Mouse (Mus musculus) forebrain, embryonic 12.5 days (tissue): ENCODE measurements around the gene Lman2. TPM values are rescaled to one million over a fixed set of nuclear protein-coding genes. Genes with fewer than 3 reads are reported as not detected.
A peak's percentile ranks its signal among the peaks of the same experiment; 100 is the strongest.

Experiments
- ATAC-seq: fragments of 200-750 bp; cut with Nextera tagmentation; 2 replicates; pipeline ENCODE4 v1.8.0; 2017; ENCODE audit warnings: moderate TSS enrichment; ENCODE audit not compliant: low FRiP score
- H3K27ac ChIP-seq: fragments of 300-500 bp; sonication (generic); 2 replicates; pipeline ENCODE4 v1.5.1; 2016; ENCODE audit warnings: mild to moderate bottlenecking
- H3K27me3 ChIP-seq: fragments of 300-500 bp; sonication (generic); 2 replicates; pipeline ENCODE4 v1.6.1; 2016; ENCODE audit warnings: mild to moderate bottlenecking
- H3K36me3 ChIP-seq: fragments of 300-500 bp; sonication (generic); replicated peaks from 2 replicates; pipeline ENCODE4 v1.6.1; 2016; ENCODE audit warnings: mild to moderate bottlenecking
- H3K4me1 ChIP-seq: fragments of 300-500 bp; sonication (generic); 2 replicates; pipeline ENCODE4 v1.6.1; 2016
- H3K4me2 ChIP-seq: fragments of 300-500 bp; sonication (generic); 2 replicates; pipeline ENCODE4 v1.6.1; 2016; ENCODE audit warnings: mild to moderate bottlenecking, moderate library complexity
- H3K4me3 ChIP-seq: fragments of 300-500 bp; sonication (generic); replicated peaks from 2 replicates; pipeline ENCODE4 v1.5.1; 2016; ENCODE audit warnings: mild to moderate bottlenecking
- H3K9ac ChIP-seq: fragments of 300-500 bp; sonication (generic); 2 replicates; pipeline ENCODE4 v1.6.1; 2016; ENCODE audit warnings: mild to moderate bottlenecking
- H3K9me3 ChIP-seq: fragments of 300-500 bp; sonication (generic); 2 replicates; pipeline ENCODE4 v1.6.1; 2016
- WGBS: fragments of 180-500 bp; shearing (Covaris S2); methylation state at CpG from one replicate; pipeline ENCODE4 v1.1.7; 2016; 5-methylcytosine and 5-hydroxymethylcytosine counted together
- polyA plus RNA-seq: library from polyadenylated mRNA; unstranded; fragments of >200 nt; fragmentation: Nextera tagmentation; extraction: Ambion mirVana; gene quantifications from 2 replicates; pipeline ENCODE4 v1.2.1, GENCODE M21; 2016

Lman2 gene
- polyA plus RNA-seq, 1 experiment from 2014 or later = 82.7 TPM

GRCm38 (mm10) chr13:55329683-55330566 lies 32.7 kb downstream of the Lman2 start, which contains the start of gene Mxd3:
TSS of gene Mxd3 (minus strand) at chr13:55329823.
- Histone ChIP-seq H3K36me3 (peaks cover 22% of the 10 kb centered on the region), H3K9me3 (no peaks in the 10 kb centered on the region), H3K4me3 (peak within 1 kb of the TSS; percentile 74), H3K27me3 (no peaks in the 10 kb centered on the region), H3K9ac (peak within 1 kb of the TSS; percentile 66), H3K4me1 (peaks cover 38% of the 10 kb centered on the region), H3K4me2 (peak within 1 kb of the TSS; percentile 82), H3K27ac (peak within 1 kb of the TSS; percentile 97)
- under 1% methylated on average over 76 of the region's 82 CpGs for WGBS
- peak; percentile 86 for ATAC-seq

GRCm38 (mm10) chr13:55329109-55329682 lies 33.4 kb downstream of the Lman2 start:
- under 1% methylated on average over 28 of the region's 29 CpGs for WGBS
- Histone ChIP-seq H3K4me2 (peak overlapping the region; percentile 82), H3K27ac (peak overlapping the region; percentile 97), H3K27me3 (no peaks in the 10 kb centered on the region), H3K4me1 (peaks cover 38% of the 10 kb centered on the region), H3K36me3 (peaks cover 27% of the 10 kb centered on the region), H3K9ac (peak overlapping the region; percentile 66), H3K4me3 (peak overlapping the region; percentile 74), H3K9me3 (no peaks in the 10 kb centered on the region)
- peak; percentile 31; the same call in 1 of the 2 replicates for ATAC-seq

- Histone ChIP-seq H3K36me3 (peaks cover 33% of the 10 kb centered on the region), H3K9me3 (no peaks in the 10 kb centered on the region), H3K27me3 (no peaks in the 10 kb centered on the region), H3K4me1 (peaks cover 42% of the 10 kb centered on the region), H3K9ac (peak overlapping the region; percentile 66), H3K4me3 (peak overlapping the region; percentile 74), H3K27ac (no peak overlapping the region), H3K4me2 (peak overlapping the region; percentile 82)
- 85% methylated on average over 4 of the region's 4 CpGs for WGBS
- no peak for ATAC-seq
Observed at GRCm38 (mm10) chr13:55328641-55329040, 33.9 kb downstream of the Lman2 start.

- Histone ChIP-seq H3K4me3 (peak overlapping the region; percentile 74), H3K27me3 (no peaks in the 10 kb centered on the region), H3K27ac (0 out of 2 replicates have a peak overlapping the region, but pooled peaks have one; percentile 56), H3K4me2 (peak overlapping the region; percentile 82), H3K36me3 (peaks cover 37% of the 10 kb centered on the region), H3K9me3 (no peaks in the 10 kb centered on the region), H3K4me1 (peaks cover 47% of the 10 kb centered on the region), H3K9ac (peak overlapping the region; percentile 66)
- WGBS = 87% methylated on average over 6 of the region's 6 CpGs
- ATAC-seq = no peak
Observed at GRCm38 (mm10) chr13:55328171-55328570, 34.4 kb downstream of the Lman2 start.

GRCm38 (mm10) chr13:55327633-55328032 lies 35.0 kb downstream of the Lman2 start:
- Histone ChIP-seq H3K36me3 (peaks cover 37% of the 10 kb centered on the region), H3K27me3 (no peaks in the 10 kb centered on the region), H3K27ac (peak overlapping the region; percentile 56; the same call in 1 of the 2 replicates), H3K9me3 (no peaks in the 10 kb centered on the region), H3K9ac (no peak overlapping the region), H3K4me1 (peaks cover 52% of the 10 kb centered on the region), H3K4me2 (peak overlapping the region; percentile 82), H3K4me3 (peak overlapping the region; percentile 74)
- peak; percentile 20; the same call in 1 of the 2 replicates for ATAC-seq
- WGBS = 36% methylated on average over 8 of the region's 8 CpGs

- no peak overlapping the region for H3K4me3 ChIP-seq
- no peak overlapping the region for H3K9ac ChIP-seq
- peak overlapping the region; percentile 56; the same call in 1 of the 2 replicates for H3K27ac ChIP-seq
- H3K4me2 ChIP-seq = peak overlapping the region; percentile 82; the same call in 1 of the 2 replicates
- no peaks in the 10 kb centered on the region for H3K9me3 ChIP-seq
- 75% methylated on average over 4 of the region's 4 CpGs for WGBS
- ATAC-seq = no peak
- H3K36me3 ChIP-seq = peaks cover 37% of the 10 kb centered on the region
- no peaks in the 10 kb centered on the region for H3K27me3 ChIP-seq
- H3K4me1 ChIP-seq = peaks cover 55% of the 10 kb centered on the region
Observed at GRCm38 (mm10) chr13:55327169-55327568, 35.4 kb downstream of the Lman2 start.

- no peak overlapping the region for H3K4me2 ChIP-seq
- H3K9me3 ChIP-seq = no peaks in the 10 kb centered on the region
- peaks cover 37% of the 10 kb centered on the region for H3K36me3 ChIP-seq
- H3K27ac ChIP-seq = no peak overlapping the region
- H3K9ac ChIP-seq = no peak overlapping the region
- H3K4me3 ChIP-seq = no peak overlapping the region
- 80% methylated on average over 11 of the region's 11 CpGs for WGBS
- ATAC-seq = no peak
- H3K4me1 ChIP-seq = peaks cover 58% of the 10 kb centered on the region
- no peaks in the 10 kb centered on the region for H3K27me3 ChIP-seq
Observed at GRCm38 (mm10) chr13:55325596-55325995, 37.0 kb downstream of the Lman2 start.

GRCm38 (mm10) chr13:55322130-55322825 lies 40.3 kb downstream of the Lman2 start:
- Histone ChIP-seq H3K4me1 (peaks cover 36% of the 10 kb centered on the region), H3K36me3 (peaks cover 68% of the 10 kb centered on the region), H3K9me3 (no peaks in the 10 kb centered on the region), H3K4me3 (peak overlapping the region; percentile 90), H3K9ac (peak overlapping the region; percentile 95), H3K4me2 (peak overlapping the region; percentile 98), H3K27me3 (no peaks in the 10 kb centered on the region), H3K27ac (peak overlapping the region; percentile 82)
- 1% methylated on average over 31 of the region's 31 CpGs for WGBS
- no peak for ATAC-seq

- Histone ChIP-seq H3K36me3 (peaks cover 67% of the 10 kb centered on the region), H3K27ac (peak within 1 kb of the TSS; percentile 82), H3K9me3 (no peaks in the 10 kb centered on the region), H3K4me3 (peak within 1 kb of the TSS; percentile 90), H3K27me3 (no peaks in the 10 kb centered on the region), H3K9ac (peak within 1 kb of the TSS; percentile 95), H3K4me2 (peak within 1 kb of the TSS; percentile 98), H3K4me1 (peaks cover 32% of the 10 kb centered on the region)
- WGBS = under 1% methylated on average over 73 of the region's 73 CpGs
- ATAC-seq = peak; percentile 93
Observed at GRCm38 (mm10) chr13:55321434-55322129, 41.0 kb downstream of the Lman2 start, which contains the start of gene Rab24. TSS of gene Rab24 (minus strand) at chr13:55321946.

GRCm38 (mm10) chr13:55319931-55320533 lies 42.6 kb downstream of the Lman2 start, which contains the start of gene Prelid1:
TSS of gene Prelid1 (plus strand) at chr13:55320500.
- WGBS = 86% methylated on average over 4 of the region's 4 CpGs
- H3K27ac ChIP-seq = peak within 1 kb of the TSS; percentile 82; the same call in 1 of the 2 replicates
- no peaks in the 10 kb centered on the region for H3K27me3 ChIP-seq
- peak within 1 kb of the TSS; percentile 90 for H3K4me3 ChIP-seq
- no peak for ATAC-seq
- H3K36me3 ChIP-seq = peaks cover 63% of the 10 kb centered on the region
- H3K4me2 ChIP-seq = peak within 1 kb of the TSS; percentile 98
- H3K9me3 ChIP-seq = no peaks in the 10 kb centered on the region
- H3K4me1 ChIP-seq = peaks cover 32% of the 10 kb centered on the region
- peak within 1 kb of the TSS; percentile 95 for H3K9ac ChIP-seq

GRCm38 (mm10) chr13:55318351-55318750 lies 44.2 kb downstream of the Lman2 start:
- Histone ChIP-seq H3K9ac (no peak overlapping the region), H3K4me2 (no peak overlapping the region), H3K4me3 (no peak overlapping the region), H3K9me3 (no peaks in the 10 kb centered on the region), H3K36me3 (peaks cover 66% of the 10 kb centered on the region), H3K27ac (no peak overlapping the region), H3K4me1 (peaks cover 25% of the 10 kb centered on the region), H3K27me3 (no peaks in the 10 kb centered on the region)
- 75% methylated on average over 3 of the region's 3 CpGs for WGBS
- no peak for ATAC-seq
